Mouse (Mus musculus) lung, embryonic 16.5 days (tissue): Measurements from ENCODE around the gene Plcd1. TPM values are rescaled to one million over a fixed set of nuclear protein-coding genes. Genes with fewer than 3 reads are reported as not detected.

Experiments used
- microRNA-seq: library from miRNA; unstranded; fragments of <30 nt; microRNA quantifications from one replicate; pipeline ENCODE4, GENCODE M21; 2016
- polyA plus RNA-seq: library from polyadenylated mRNA; unstranded; fragments of >200 nt; fragmentation: Nextera tagmentation; extraction: Ambion mirVana; gene quantifications from 2 replicates; pipeline ENCODE4 v1.2.1, GENCODE M21; 2015

Gene Plcd1
- polyA plus RNA-seq, 1 experiment from 2014 or later: 17.2 TPM

Small RNA genes lying within 50 kb of the gene (microRNA-seq; reads per million reads assigned to microRNA genes)
- 14.0 reads per million, percentile 29 among the genes with 10 or more reads in this experiment for gene Mir26a-1

Other genes starting within 250 kb of the Plcd1 start
- gene Ctdspl, start 167.0 kb downstream of the Plcd1 start, polyA plus RNA-seq: 23.3 and 26.7 TPM in 2 replicates
- gene Vill, start 40.7 kb downstream of the Plcd1 start, polyA plus RNA-seq: 34.9 and 38.2 TPM in 2 replicates
- gene Dlec1, start 9.0 kb upstream of the Plcd1 start, polyA plus RNA-seq: 2.1 and 2.4 TPM in 2 replicates
- 1.3 and 2.5 TPM in 2 replicates for gene Acaa1b, start 63.6 kb upstream of the Plcd1 start, polyA plus RNA-seq
- gene Gm47289, start 65.7 kb upstream of the Plcd1 start, polyA plus RNA-seq: not detected in 2 replicates
- not detected in 2 replicates for gene Slc22a13, start 115.6 kb upstream of the Plcd1 start, polyA plus RNA-seq
- 9.3 and 9.8 TPM in 2 replicates for gene Oxsr1, start 228.9 kb upstream of the Plcd1 start, polyA plus RNA-seq
- gene Acaa1a, start 246.2 kb upstream of the Plcd1 start, polyA plus RNA-seq: 111 and 123 TPM in 2 replicates
- gene Myd88, start 247.9 kb upstream of the Plcd1 start, polyA plus RNA-seq: 36.5 and 36.9 TPM in 2 replicates